Mouse (Mus musculus): ENCODE measurements around the gene Rab5c. TPM values are rescaled to one million over a fixed set of nuclear protein-coding genes. Genes with fewer than 3 reads are reported as not detected.

Gene Rab5c
- polyA plus RNA-seq, 1 experiment from 2014 or later = 19.2 TPM

- Histone ChIP-seq H3K27me3 (no peaks in the 10 kb centered on the region), H3K36me3 (replicated peaks) (peaks cover 59% of the 10 kb centered on the region), H3K4me3 (replicated peaks) (no peak overlapping the region), H3K4me2 (no peak overlapping the region), H3K27ac (replicated peaks) (peak overlapping the region; percentile 45; the same call in 1 of the 2 replicates), H3K9ac (no peak overlapping the region), H3K4me1 (replicated peaks) (peaks cover 52% of the 10 kb centered on the region), H3K9me3 (replicated peaks) (no peaks in the 10 kb centered on the region)
- no peak for ATAC-seq (ENCODE audit: insufficient read depth)
- WGBS (ENCODE audit: insufficient replicate concordance) = 83% methylated on average over 11 of the region's 11 CpGs
Measured at GRCm38 (mm10) chr11:100719893-100720292, 18.1 kb downstream of the Rab5c start.

- no peaks in the 10 kb centered on the region for H3K9me3 ChIP-seq (replicated peaks)
- no peak overlapping the region for H3K9ac ChIP-seq
- peak; percentile 25; the same call in 1 of the 2 replicates for ATAC-seq (ENCODE audit: insufficient read depth)
- H3K27me3 ChIP-seq = no peaks in the 10 kb centered on the region
- H3K4me3 ChIP-seq (replicated peaks) = no peak overlapping the region
- 81% methylated on average over 3 of the region's 3 CpGs for WGBS (ENCODE audit: insufficient replicate concordance)
- H3K4me1 ChIP-seq (replicated peaks) = peaks cover 52% of the 10 kb centered on the region
- 0 out of 2 replicates have a peak overlapping the region, but pooled peaks have one; percentile 45 for H3K27ac ChIP-seq (replicated peaks)
- peaks cover 61% of the 10 kb centered on the region for H3K36me3 ChIP-seq (replicated peaks)
- no peak overlapping the region for H3K4me2 ChIP-seq
Measured at GRCm38 (mm10) chr11:100719312-100719711, 18.7 kb downstream of the Rab5c start.

DNA sequence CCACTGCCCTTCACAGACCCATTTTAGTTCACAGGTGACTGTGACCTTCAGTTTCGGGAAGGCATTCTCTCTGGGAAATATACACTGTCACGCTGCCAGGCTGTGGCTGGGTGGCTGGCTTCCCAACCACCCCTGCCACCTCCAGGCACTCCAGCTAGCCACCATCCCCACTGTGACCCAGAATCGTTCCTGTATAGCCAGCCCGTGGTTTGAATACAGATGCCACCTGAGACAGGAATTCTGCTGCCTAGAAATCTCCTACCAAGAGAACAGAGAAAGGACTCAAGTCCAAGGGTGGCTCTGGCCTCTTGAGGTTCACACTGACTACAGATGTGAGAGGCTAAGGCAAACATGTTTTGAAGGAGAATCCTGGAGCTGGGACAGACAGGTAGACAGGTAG lies 19.1 kb downstream of the Rab5c start:
- no peak for ATAC-seq (ENCODE audit: insufficient read depth)
- H3K36me3 ChIP-seq (replicated peaks) = peaks cover 61% of the 10 kb centered on the region
- no peak overlapping the region for H3K4me3 ChIP-seq (replicated peaks)
- no peaks in the 10 kb centered on the region for H3K9me3 ChIP-seq (replicated peaks)
- no peak overlapping the region for H3K9ac ChIP-seq
- WGBS (ENCODE audit: insufficient replicate concordance) = 90% methylated on average over 4 of the region's 4 CpGs
- peaks cover 54% of the 10 kb centered on the region for H3K4me1 ChIP-seq (replicated peaks)
- H3K4me2 ChIP-seq = no peak overlapping the region
- 0 out of 2 replicates have a peak overlapping the region, but pooled peaks have one; percentile 0 for H3K27ac ChIP-seq (replicated peaks)
- H3K27me3 ChIP-seq = no peaks in the 10 kb centered on the region

GRCm38 (mm10) chr11:100718462-100718861 lies 19.6 kb downstream of the Rab5c start:
- peaks cover 55% of the 10 kb centered on the region for H3K4me1 ChIP-seq (replicated peaks)
- H3K4me2 ChIP-seq = no peak overlapping the region
- peaks cover 61% of the 10 kb centered on the region for H3K36me3 ChIP-seq (replicated peaks)
- no peak overlapping the region for H3K9ac ChIP-seq
- H3K9me3 ChIP-seq (replicated peaks) = no peaks in the 10 kb centered on the region
- no peak for ATAC-seq (ENCODE audit: insufficient read depth)
- no peak overlapping the region for H3K4me3 ChIP-seq (replicated peaks)
- H3K27ac ChIP-seq (replicated peaks) = no peak overlapping the region
- WGBS (ENCODE audit: insufficient replicate concordance) = 90% methylated on average over 7 of the region's 7 CpGs
- H3K27me3 ChIP-seq = no peaks in the 10 kb centered on the region

DNA sequence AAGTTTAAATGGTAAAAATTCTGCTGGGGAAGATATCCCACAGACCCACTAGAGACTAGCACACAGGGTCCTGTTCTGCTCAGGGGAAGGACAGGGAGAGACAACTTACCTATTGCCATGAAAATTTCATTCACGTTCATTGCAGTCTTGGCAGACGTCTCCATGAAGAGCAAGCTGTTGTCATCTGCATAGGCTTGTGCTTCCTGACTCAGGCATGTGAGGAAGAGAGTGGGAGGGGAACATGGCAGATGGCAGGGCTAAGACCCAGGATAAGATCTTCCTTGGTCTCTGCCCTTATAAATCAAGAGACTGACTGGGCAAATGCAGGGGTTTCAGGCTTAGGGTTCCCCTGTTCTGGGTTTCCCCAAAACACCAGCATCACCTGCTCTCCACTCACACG lies 21.4 kb downstream of the Rab5c start:
- Histone ChIP-seq H3K9me3 (replicated peaks) (no peaks in the 10 kb centered on the region), H3K4me3 (replicated peaks) (no peak overlapping the region), H3K9ac (no peak overlapping the region), H3K4me1 (replicated peaks) (peaks cover 55% of the 10 kb centered on the region), H3K27me3 (no peaks in the 10 kb centered on the region), H3K4me2 (no peak overlapping the region), H3K27ac (replicated peaks) (no peak overlapping the region), H3K36me3 (replicated peaks) (peaks cover 61% of the 10 kb centered on the region)
- 74% methylated on average over 3 of the region's 3 CpGs for WGBS (ENCODE audit: insufficient replicate concordance)
- no peak for ATAC-seq (ENCODE audit: insufficient read depth)

DNA sequence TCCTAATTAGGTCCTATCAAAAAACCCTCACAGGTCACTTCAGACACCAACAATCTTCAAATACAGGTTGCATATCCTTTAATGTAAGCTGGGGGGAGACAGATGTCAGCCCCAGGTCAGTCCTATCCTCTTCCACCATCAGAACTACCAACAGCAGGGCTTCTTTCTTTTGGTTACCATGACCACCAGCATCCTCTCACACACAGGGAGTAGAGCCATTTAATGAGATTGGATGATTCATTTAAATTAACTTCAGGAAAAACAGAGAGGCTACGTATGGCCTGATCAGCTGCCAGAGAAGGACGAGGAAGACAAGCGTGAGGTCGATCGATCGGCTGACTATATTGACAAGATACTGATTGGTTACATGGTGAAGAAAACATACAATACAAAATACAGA lies 23.1 kb downstream of the Rab5c start:
- no peaks in the 10 kb centered on the region for H3K27me3 ChIP-seq
- no peak overlapping the region; the same call in 1 of the 2 replicates for H3K27ac ChIP-seq (replicated peaks)
- 90% methylated on average over 6 of the region's 6 CpGs for WGBS (ENCODE audit: insufficient replicate concordance)
- peaks cover 46% of the 10 kb centered on the region for H3K4me1 ChIP-seq (replicated peaks)
- peaks cover 59% of the 10 kb centered on the region for H3K36me3 ChIP-seq (replicated peaks)
- peak overlapping the region; percentile 86; the same call in 1 of the 2 replicates for H3K4me2 ChIP-seq
- H3K9me3 ChIP-seq (replicated peaks) = no peaks in the 10 kb centered on the region
- ATAC-seq (ENCODE audit: insufficient read depth) = no peak
- no peak overlapping the region for H3K4me3 ChIP-seq (replicated peaks)
- H3K9ac ChIP-seq = no peak overlapping the region

DNA sequence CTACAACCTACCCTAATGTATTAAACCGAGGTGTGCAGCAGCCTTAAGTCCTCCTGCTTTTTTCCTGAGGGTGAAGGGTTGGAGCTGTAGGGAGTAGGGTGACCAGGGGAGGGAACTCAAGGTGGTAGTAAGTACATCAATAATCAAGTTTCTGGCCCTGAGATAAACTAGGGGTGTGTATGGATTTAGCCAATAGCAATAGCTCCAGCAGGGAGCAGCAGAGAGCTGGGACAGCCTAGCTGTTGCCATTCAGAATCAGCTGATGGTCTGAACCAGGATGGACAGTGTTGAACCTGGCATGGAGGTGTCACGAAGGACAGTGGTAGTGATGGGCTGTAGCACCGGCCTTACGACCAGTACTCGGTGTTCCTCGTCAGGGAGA lies 23.5 kb downstream of the Rab5c start:
- Histone ChIP-seq H3K9me3 (replicated peaks) (no peaks in the 10 kb centered on the region), H3K4me3 (replicated peaks) (peak overlapping the region; percentile 52), H3K36me3 (replicated peaks) (peaks cover 55% of the 10 kb centered on the region), H3K9ac (peak overlapping the region; percentile 48; the same call in 1 of the 2 replicates), H3K4me1 (replicated peaks) (peaks cover 43% of the 10 kb centered on the region), H3K4me2 (peak overlapping the region; percentile 86), H3K27ac (replicated peaks) (peak overlapping the region; percentile 81), H3K27me3 (no peaks in the 10 kb centered on the region)
- peak; percentile 47 for ATAC-seq (ENCODE audit: insufficient read depth)
- 40% methylated on average over 6 of the region's 6 CpGs for WGBS (ENCODE audit: insufficient replicate concordance)

DNA sequence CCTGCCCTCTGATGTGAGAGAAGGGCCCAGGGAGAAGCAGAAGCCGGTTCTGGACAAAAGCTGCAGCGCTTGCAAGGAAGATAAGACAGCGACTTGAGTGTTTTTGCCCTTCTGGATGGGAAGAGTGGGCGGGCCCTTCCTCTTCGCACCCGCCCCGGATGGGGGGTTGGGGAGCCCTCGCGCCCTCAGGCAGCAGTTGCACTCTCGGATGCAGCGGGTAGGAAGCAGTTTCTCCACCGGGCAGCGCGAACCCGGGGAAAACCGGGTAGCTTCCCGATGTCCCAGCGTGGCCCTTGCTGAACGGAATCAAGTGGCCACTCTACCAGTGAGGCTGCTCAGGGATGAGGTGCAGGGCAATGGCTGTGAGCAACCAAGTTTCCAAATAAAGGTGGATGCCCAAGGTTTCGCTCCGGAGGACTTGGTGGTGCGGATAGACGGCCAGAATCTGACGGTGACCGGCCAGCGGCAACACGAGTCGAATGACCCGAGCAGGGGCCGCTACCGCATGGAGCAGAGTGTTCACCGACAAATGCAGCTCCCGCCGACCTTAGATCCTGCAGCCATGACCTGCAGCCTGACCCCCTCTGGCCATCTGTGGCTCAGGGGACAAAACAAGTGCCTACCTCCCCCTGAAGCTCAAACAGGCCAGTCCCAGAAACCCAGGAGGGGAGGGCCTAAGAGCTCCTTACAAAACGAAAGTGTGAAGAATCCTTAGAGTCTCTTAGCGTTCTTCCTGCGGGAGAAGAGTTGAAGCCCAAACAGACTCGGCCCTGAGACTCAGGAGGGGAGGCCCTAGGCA lies 24.1 kb downstream of the Rab5c start, which contains the start of gene Hspb9:
Hspb9 (plus strand) TSS at position 116 of the 799 bp plus-strand sequence.
- H3K9ac ChIP-seq = peak within 1 kb of the TSS; percentile 48
- peaks cover 55% of the 10 kb centered on the region for H3K36me3 ChIP-seq (replicated peaks)

DNA sequence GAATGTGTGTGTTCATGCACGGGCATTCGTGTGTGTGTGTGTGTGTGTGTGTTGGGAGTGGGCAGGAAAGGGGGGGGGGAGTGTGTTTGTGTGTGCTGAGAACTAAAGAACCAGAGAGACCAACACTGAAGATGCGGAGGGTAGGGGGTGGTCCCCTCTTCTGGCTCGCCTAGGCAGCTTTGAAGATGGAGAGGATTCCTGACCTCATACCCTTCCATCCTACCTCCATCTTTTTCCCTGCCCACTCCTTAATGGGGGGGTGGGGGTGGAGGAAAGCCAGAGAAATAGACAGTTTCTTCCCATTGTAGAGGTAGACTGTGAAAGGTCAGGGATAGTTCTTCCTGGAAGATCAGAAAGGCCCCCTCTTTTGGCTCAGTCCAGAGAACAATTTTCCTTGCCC lies 24.8 kb downstream of the Rab5c start:
- Histone ChIP-seq H3K36me3 (replicated peaks) (peaks cover 55% of the 10 kb centered on the region), H3K27ac (replicated peaks) (peak overlapping the region; percentile 81), H3K4me1 (replicated peaks) (peaks cover 43% of the 10 kb centered on the region), H3K9ac (peak overlapping the region; percentile 48), H3K9me3 (replicated peaks) (no peaks in the 10 kb centered on the region), H3K4me2 (peak overlapping the region; percentile 86), H3K4me3 (replicated peaks) (peak overlapping the region; percentile 52), H3K27me3 (no peaks in the 10 kb centered on the region)
- WGBS (ENCODE audit: insufficient replicate concordance) = 41% methylated on average over 4 of the region's 4 CpGs
- ATAC-seq (ENCODE audit: insufficient read depth) = no peak

More for the DNA sequence above, 24.1 kb downstream of the Rab5c start, which contains the start of gene Hspb9:
- peaks cover 43% of the 10 kb centered on the region for H3K4me1 ChIP-seq (replicated peaks)
- peak within 1 kb of the TSS; percentile 81 for H3K27ac ChIP-seq (replicated peaks)
- no peaks in the 10 kb centered on the region for H3K27me3 ChIP-seq
- peak within 1 kb of the TSS; percentile 81 for H3K4me3 ChIP-seq (replicated peaks)
- no peaks in the 10 kb centered on the region for H3K9me3 ChIP-seq (replicated peaks)
- peak; percentile 46 for ATAC-seq (ENCODE audit: insufficient read depth)
- H3K4me2 ChIP-seq = peak within 1 kb of the TSS; percentile 96
- WGBS (ENCODE audit: insufficient replicate concordance) = 2% methylated on average over 38 of the region's 38 CpGs

- Histone ChIP-seq H3K9ac (peak within 1 kb of the TSS; percentile 79), H3K9me3 (replicated peaks) (no peaks in the 10 kb centered on the region), H3K36me3 (replicated peaks) (peaks cover 54% of the 10 kb centered on the region), H3K27me3 (no peaks in the 10 kb centered on the region), H3K4me3 (replicated peaks) (peak within 1 kb of the TSS; percentile 81), H3K4me2 (peak within 1 kb of the TSS; percentile 96), H3K4me1 (replicated peaks) (peaks cover 43% of the 10 kb centered on the region), H3K27ac (replicated peaks) (peak within 1 kb of the TSS; percentile 81)
- ATAC-seq (ENCODE audit: insufficient read depth) = peak; percentile 56
- WGBS (ENCODE audit: insufficient replicate concordance) = 2% methylated on average over 48 of the region's 48 CpGs
Measured at GRCm38 (mm10) chr11:100711783-100712615, 26.0 kb downstream of the Rab5c start, which contains the start of gene Kat2a. Gene Kat2a, minus strand, starts transcription at chr11:100712465.

DNA sequence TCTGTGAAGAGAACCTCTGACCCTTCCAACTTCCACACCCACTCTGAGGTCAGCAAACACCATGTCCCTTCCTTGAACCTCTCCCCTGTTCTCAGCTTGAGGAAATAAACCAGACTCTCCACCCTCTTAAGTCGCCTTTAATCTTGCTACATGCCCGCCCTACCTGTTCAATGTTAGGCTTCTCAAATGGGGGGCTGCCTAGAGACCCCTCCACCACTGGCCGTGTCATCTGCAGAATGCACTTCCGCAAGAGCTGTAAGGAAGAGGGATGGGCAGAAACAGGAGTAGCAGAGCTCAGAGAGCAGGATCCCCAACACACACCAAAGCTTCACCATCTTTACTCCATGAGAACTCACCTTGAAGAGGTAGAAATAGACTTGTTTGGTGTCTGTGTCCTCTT lies 27.0 kb downstream of the Rab5c start:
- Histone ChIP-seq H3K4me2 (peak overlapping the region; percentile 96; the same call in 1 of the 2 replicates), H3K9ac (no peak overlapping the region; the same call in 1 of the 2 replicates), H3K36me3 (replicated peaks) (peaks cover 54% of the 10 kb centered on the region), H3K27ac (replicated peaks) (no peak overlapping the region), H3K9me3 (replicated peaks) (no peaks in the 10 kb centered on the region), H3K4me3 (replicated peaks) (no peak overlapping the region), H3K4me1 (replicated peaks) (peaks cover 43% of the 10 kb centered on the region), H3K27me3 (no peaks in the 10 kb centered on the region)
- ATAC-seq (ENCODE audit: insufficient read depth) = no peak
- 69% methylated on average over 4 of the region's 4 CpGs for WGBS (ENCODE audit: insufficient replicate concordance)

Measured in liver, embryonic 15.5 days (tissue).